Mouse (Mus musculus): ENCODE measurements around the gene Gm49396. TPM values are rescaled to one million over a fixed set of nuclear protein-coding genes. Genes with fewer than 3 reads are reported as not detected.
A peak's percentile ranks its signal among the peaks of the same experiment; 100 is the strongest.

Gene Gm49396
- polyA plus RNA-seq, 1 experiment, result 1.6 TPM

GRCm38 (mm10) chr7:30586455-30587020, 23.4 kb downstream of the Gm49396 start:
- DNase-seq (ENCODE audit: low read depth), result no peak

DNA sequence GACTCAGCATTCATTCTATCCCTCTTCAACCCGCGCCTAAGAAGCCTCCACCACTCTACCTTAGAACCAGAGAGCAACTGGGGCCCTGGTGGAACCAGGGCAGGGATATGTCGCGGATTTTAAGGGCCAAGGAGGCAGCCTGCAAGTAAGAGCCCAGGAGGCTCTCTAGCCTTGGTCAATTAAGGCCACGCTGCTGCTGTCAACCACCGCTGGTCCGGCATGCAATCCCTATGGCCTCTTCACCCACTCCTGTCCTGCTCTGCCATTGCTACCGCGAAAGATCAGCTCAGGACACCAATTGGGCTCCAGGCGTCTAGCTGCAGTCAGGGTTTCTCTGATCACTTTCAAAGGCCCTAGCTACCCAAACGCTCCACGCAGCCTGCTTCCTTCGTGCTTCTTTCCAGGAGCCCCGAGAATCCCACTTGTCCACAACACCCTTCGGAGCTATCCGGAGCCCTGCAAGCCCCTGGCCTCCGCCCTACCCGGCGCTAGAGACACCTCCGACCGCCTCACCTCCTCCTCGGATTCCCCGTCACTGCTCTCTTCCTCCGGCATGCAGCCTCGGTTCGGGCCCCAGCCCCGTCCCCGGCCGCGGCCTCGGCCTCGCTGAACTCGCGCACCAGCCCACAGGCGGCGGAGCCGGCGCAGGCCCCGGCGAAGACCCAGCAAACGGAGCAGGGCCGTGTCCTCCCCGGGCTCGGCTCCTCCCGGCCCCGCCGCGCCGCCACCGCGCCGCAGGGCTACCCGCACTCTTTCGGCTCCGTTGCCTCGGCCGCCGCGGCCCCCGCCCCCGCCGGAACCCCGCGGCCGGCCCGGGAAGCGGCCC, 24.9 kb downstream of the Gm49396 start:
- no peak for DNase-seq (ENCODE audit: low read depth)

- DNase-seq (ENCODE audit: low read depth), result peak; percentile 92
Measured at GRCm38 (mm10) chr7:30588676-30589434, 25.7 kb downstream of the Gm49396 start, which contains the start of gene Kmt2b. Gene Kmt2b (minus strand): TSS chr7:30588726.

- DNase-seq (ENCODE audit: low read depth), result peak; percentile 47
Measured at GRCm38 (mm10) chr7:30589435-30590301, 26.5 kb downstream of the Gm49396 start.

DNA sequence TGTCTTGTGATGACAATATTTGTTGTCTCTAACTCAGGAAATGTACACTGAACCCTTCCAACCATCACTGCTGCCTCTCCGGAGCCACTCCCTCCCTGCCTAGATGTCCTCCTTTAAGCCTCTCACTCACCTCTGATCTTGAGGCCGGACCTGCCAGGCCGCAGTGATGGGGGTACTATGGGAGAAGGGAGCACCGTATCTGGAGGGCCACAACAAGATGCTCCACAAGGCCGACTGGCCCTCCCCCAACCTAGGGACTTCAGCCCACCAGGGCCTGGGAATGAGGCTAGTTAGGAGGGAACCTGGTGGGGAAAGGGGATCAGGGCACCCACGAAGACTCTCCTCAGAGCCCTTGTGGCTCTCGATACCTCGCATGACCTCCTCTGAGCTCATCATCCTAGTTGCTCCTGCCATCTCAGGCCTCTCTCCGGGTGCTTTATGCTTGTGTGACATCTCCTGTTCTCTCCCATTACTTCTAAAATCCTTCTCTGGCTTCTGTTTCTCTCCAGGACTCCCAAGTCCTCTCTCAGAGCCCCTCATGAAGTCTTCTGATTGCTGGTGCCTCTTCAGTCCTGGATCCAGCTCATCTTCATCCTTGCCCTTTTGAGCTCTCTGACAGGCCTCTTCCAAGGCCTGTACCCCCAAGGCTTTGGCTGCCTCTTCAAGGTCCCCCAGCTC, 27.9 kb downstream of the Gm49396 start:
- no peak for DNase-seq (ENCODE audit: low read depth)

GRCm38 (mm10) chr7:30591605-30591951, 28.4 kb downstream of the Gm49396 start:
- no peak for DNase-seq (ENCODE audit: low read depth)

DNA sequence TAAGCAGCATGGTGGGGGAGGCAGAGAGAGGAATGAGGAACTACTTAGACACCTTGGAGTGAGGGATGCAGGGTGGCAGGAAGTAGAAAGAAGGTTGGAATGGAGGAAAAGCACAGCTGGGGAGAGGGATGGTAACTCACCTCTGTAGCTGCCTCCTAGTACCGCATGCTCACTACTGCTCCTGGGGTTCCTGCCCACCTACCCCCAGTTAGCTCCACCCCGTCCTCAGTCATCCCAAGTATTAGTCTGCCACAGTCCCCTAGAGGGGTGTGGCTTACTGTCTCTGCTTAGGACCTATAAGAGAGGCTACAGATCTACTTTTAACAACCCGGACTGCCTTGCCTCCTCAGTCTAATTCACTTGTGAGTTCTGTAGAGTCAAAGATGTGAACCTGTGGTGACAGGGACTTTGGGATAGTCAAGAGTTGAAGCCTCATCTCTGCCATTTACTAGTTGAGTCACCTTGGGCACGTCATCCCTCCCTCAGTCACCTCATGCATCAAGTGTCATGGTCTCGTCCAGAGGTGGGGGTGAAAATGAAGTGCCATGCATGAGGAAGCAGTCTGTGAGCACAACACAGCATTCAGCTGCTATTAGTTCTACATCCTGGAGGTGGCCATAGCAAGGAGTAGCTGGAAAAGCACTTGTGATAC, 29.8 kb downstream of the Gm49396 start:
- DNase-seq (ENCODE audit: low read depth), result no peak

- no peak for DNase-seq (ENCODE audit: low read depth)
Measured at GRCm38 (mm10) chr7:30593579-30594509, 30.7 kb downstream of the Gm49396 start.

DNA sequence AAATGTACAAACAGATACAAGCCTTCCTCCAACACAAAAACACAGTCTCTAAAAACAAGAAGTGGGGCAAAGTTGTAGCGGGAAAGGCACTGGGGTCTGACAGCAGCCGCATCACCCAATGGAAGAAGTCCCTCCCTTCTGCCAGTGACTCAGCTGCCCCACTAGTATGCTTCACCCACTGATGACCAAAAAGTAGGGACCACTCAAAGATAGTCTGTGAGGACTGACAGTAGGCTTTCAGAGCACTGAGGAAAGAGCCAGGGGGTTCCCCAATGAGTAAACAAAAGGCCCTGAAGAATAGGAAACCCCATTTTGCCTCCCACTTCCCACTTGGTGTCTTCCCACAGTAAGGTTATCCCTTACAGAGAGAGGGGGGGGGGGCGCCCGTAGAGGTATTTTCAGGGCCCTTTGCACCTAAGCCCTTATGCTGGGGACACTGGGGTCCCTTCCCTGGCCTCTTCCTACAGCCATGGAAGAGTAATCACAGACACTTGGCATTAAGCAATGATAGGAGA, 31.4 kb downstream of the Gm49396 start:
- no peak for DNase-seq (ENCODE audit: low read depth)

GRCm38 (mm10) chr7:30596093-30596492, 32.9 kb downstream of the Gm49396 start:
- DNase-seq (ENCODE audit: low read depth), result no peak

- no peak for DNase-seq (ENCODE audit: low read depth)
Measured at GRCm38 (mm10) chr7:30596811-30597210, 33.7 kb downstream of the Gm49396 start.

DNA sequence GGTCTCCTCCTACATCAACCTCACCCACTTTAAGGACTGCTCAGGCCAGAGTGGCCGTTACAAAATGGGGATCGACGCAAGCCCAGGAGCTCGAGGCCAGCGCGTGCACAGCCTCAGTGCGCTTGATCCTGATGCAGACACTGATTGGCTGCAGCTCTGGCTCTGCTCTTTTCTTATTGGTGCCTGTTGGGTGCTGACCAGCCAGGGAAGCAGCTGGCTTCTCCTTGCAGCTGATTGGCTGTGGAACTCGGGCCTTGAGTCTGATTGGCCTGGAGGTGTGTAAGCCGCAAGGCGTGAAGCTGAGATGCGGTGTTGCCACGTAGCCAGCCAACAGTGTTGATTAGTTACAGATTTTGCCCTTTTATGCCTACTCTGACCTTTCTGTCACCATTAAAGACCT, 35.6 kb downstream of the Gm49396 start, which contains the start of gene Zbtb32:
Gene Zbtb32 (minus strand): TSS at position 124 of the 400 bp plus-strand sequence.
- DNase-seq (ENCODE audit: low read depth), result no peak

DNA sequence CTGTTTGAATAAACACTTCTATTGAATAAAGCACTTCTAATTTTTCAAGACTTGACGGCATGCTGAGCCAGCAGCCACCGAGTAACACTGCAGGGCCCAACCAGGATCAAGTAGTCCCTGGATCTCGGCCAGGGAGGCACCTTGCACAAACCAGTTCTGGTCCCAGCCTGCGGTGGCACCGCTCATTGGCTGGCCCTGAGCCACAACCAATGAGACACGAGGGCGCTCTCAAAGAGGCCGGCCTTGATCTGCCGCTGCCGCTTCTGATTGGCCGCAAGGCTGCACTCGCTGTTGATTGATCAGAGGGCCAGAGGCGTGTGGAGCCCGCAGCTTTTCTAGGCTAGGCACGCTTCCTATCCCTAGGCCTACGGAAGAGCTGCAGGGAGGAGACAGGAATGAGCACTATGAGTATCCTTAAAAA, 36.8 kb downstream of the Gm49396 start:
- DNase-seq (ENCODE audit: low read depth), result peak; percentile 68

DNA sequence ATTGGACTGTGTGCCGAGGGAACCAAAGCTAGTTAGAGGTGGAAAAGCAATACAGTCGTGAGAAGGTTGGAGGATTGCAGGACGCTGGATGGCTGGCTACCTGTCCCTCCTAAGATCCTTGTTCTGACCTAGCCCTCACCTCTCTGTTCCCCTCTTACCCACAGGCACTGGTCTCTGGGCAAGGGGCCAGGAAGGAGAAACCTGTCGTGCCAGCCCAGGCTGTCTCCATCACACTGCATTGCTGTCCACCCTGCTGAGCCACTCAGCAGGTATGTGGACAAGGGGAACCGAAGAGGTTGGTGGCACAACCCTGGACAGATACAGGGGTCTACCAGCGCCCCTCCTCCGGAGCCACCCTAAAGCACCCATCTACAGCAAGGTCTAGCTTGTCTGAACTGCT, 37.5 kb downstream of the Gm49396 start:
- DNase-seq (ENCODE audit: low read depth), result peak; percentile 45

DNA sequence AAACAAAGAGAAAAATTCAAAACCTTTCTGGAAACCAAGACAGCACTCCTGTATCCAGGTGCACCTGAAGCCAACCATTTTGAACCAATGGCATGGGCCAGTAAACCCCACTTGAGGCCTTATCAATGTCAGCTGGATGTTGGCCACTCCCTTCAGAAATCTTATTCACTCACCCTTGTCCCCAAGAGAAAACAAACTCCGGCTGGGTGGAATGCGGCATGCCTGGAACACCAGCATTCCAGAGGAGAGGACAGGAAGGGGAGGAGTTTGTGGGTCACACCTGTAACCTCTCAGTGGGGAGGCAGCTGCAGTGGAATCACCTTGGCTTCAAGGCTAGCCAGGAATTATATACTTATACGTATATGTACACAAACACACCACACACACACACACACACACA, 39.4 kb downstream of the Gm49396 start:
- DNase-seq (ENCODE audit: low read depth), result peak; percentile 31

DNA sequence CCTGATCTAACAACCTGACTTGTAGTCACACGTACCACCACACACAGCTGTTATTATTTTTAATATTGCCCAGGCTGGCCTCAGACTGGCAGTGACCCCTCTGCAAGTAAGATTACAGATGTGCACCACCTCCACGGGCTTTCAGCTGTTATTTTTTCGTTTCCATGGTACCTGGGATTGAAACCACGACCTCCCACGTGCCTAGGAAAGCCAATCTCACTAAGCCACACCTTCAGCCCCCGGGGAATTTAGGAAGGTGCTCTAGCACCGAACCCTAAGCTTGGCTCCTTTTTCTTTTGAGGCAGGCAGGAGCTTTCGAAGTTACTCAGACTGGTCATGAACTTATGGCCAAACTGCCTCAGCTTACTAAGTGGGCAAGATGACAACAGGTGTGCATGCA, 41.3 kb downstream of the Gm49396 start:
- DNase-seq (ENCODE audit: low read depth), result no peak

DNA sequence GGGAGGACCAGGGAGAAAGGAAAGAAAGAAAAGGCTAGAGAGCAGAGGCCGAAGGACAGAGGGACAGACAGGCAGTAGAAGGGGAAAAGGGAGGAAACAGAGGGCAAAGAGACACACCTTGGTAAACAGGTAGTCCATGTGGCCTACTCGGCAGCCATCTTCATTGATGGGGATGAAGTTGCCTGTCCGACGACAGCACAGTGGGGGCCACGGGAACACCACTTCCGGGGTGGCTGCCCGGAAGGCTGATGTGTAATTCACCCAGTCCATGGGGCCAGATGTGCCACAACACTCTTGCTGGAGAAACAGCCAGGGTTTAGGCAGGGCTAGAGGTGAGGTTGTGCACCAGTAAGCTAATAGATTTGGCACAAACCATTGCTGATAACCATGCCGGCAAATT, 41.8 kb downstream of the Gm49396 start:
- no peak for DNase-seq (ENCODE audit: low read depth)

- DNase-seq (ENCODE audit: low read depth), result no peak
Measured at GRCm38 (mm10) chr7:30607706-30608309, 44.7 kb downstream of the Gm49396 start.

DNA sequence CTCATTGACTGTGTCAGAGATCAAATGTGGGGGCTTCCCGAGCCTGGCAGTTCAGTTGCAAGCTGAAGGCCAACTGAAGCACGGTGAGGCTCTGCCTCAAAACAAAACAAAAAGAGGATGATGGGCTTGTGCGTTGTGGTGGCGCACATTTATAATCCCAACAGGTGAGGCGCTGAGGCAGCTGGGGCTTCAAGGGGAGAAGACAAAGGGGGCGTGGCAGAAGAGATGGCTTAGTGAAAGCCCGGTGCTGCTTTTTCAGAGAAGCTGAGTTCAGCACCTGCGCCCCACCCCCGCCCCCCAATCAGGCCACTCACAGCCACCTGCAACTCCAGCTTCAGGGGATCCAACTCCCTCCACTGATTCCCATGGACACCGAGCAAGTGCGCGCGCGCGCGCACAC, 45.3 kb downstream of the Gm49396 start:
- DNase-seq (ENCODE audit: low read depth), result no peak
